Mouse (Mus musculus) thymus, adult 2 months (tissue): ENCODE data around the gene Prelid3b. TPM values are rescaled to one million over a fixed set of nuclear protein-coding genes. Genes with fewer than 3 reads are reported as not detected.

Experiments used
- DNase-seq: peaks from one replicate; pipeline ENCODE4 v3.0.0; 2021
- H3K27ac ChIP-seq: fragments of 200-500 bp; 2 replicates; pipeline ENCODE4 v1.5.1; 2012; ENCODE audit warnings: low read length, control low read depth; ENCODE audit not compliant: control insufficient read depth, insufficient read depth
- H3K27me3 ChIP-seq: fragments of 200-500 bp; 2 replicates; pipeline ENCODE4 v1.6.1; 2012; ENCODE audit warnings: mild to moderate bottlenecking, low read length, moderate library complexity, mixed read lengths; ENCODE audit not compliant: control insufficient read depth, insufficient read depth
- H3K36me3 ChIP-seq: fragments of 200-500 bp; 2 replicates; pipeline ENCODE4 v1.6.1; 2012; ENCODE audit warnings: mild to moderate bottlenecking, low read length, moderate library complexity; ENCODE audit not compliant: control insufficient read depth, insufficient read depth
- H3K4me1 ChIP-seq: fragments of 200-500 bp; replicated peaks from 2 replicates; pipeline ENCODE4 v1.6.1; 2012; ENCODE audit warnings: low read length; ENCODE audit not compliant: control insufficient read depth, insufficient read depth
- H3K4me3 ChIP-seq: fragments of 200-500 bp; 2 replicates; pipeline ENCODE4 v1.5.1; 2012; ENCODE audit warnings: mild to moderate bottlenecking, low read length, control low read depth, moderate library complexity; ENCODE audit not compliant: control insufficient read depth, insufficient read depth
- CTCF ChIP-seq: fragments of 200-500 bp; IDR thresholded peaks from 2 replicates; pipeline ENCODE4 v1.5.1; 2012; ENCODE audit warnings: mild to moderate bottlenecking, control low read depth, low read length, moderate library complexity, borderline replicate concordance; ENCODE audit not compliant: control insufficient read depth, poor library complexity, insufficient read depth; ENCODE audit errors: extremely low read depth
- POLR2A ChIP-seq: fragments of 200-500 bp; IDR thresholded peaks from 2 replicates; pipeline ENCODE4 v1.6.1; 2012; ENCODE audit warnings: mild to moderate bottlenecking, low read length, control low read depth, moderate library complexity; ENCODE audit not compliant: control insufficient read depth, poor library complexity, insufficient read depth; ENCODE audit errors: extremely low read depth
- WGBS: fragments of 180-500 bp; shearing (Covaris S2); methylation state at CpG from one replicate; pipeline ENCODE4 v1.1.7; 2018; 5-methylcytosine and 5-hydroxymethylcytosine counted together
- polyA plus RNA-seq: library from polyadenylated mRNA; depleted of rRNA; stranded (reverse); fragments of >200 nt; gene quantifications from 2 replicates; pipeline ENCODE4 v1.2.3, GENCODE M21; 2012

Prelid3b gene
- polyA plus RNA-seq, 1 experiment: 62.8 TPM

DNA sequence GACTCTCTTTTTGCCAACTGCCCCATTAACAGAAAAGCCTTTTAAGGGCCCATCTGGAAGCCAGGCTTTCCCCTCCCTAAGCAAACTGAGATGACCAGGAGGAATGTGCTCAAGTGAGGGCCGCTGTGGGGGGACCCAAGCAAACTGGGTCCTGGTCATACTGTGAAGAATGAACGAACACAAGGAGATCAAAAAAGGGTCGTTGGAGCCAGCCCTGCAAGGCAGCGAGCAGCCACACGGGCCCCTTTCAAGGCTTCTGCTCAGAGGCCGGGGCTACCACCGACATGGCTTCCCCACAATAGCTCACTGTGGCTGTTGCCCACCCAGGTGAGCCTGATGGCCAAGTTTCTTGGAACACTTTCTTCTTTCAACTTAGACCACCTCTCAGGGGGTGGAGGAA is 26.4 kb downstream of the Prelid3b start:
- TF ChIP-seq POLR2A (no peak), CTCF (no peak)
- Histone ChIP-seq H3K36me3 (no peaks in the 10 kb centered on the region), H3K27ac (no peak overlapping the region), H3K27me3 (no peaks in the 10 kb centered on the region), H3K4me3 (no peak overlapping the region), H3K4me1 (peaks cover 4% of the 10 kb centered on the region; the same call in 1 of the 2 replicates)
- DNase-seq: no peak
- WGBS: 79% methylated on average over 7 of the region's 7 CpGs

DNA sequence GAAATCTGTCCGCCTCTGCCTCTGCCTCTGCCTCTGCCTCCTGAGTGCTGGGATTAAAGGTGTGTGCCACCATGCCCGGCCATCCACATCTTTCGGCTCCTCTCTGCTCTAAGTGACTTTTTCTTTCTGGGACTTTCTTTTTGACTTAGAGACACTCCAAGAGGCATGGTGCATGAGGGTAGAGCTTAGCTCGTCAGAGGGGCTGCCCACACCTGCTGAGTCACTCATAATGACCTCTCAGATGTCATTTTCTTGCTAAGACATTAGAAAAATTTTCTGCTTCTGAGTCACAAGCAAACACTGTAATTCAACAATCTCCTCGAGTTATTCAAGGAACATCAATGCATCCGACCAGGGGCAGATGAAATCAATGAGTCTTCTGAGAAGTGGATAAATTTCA is 27.9 kb downstream of the Prelid3b start:
- WGBS: 83% methylated on average over 6 of the region's 6 CpGs
- no peak for TF ChIP-seq CTCF
- no peak for TF ChIP-seq POLR2A
- H3K4me3 ChIP-seq: no peak overlapping the region

DNA sequence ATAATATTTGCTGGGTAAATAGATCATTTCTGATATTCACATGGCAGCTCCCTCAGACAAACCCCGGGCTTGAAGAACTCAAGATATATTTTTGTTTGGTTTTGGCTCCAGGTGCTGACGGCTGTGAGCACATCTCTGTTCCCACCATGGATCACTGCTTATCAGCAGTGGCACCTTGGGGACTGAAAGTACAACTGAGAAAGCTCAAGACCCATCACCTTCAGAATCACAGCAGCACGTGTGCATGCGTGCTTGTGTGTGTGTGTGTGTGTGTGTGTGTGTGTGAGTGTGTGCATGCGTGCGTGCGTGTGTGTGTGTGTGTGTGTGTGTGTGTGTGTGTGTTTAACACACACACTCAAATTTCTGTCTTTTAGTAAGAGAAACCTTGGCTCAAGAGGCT is 28.5 kb downstream of the Prelid3b start:
- Histone ChIP-seq H3K27ac (no peak overlapping the region), H3K27me3 (no peaks in the 10 kb centered on the region), H3K4me1 (peaks cover 8% of the 10 kb centered on the region; the same call in 1 of the 2 replicates), H3K4me3 (no peak overlapping the region), H3K36me3 (no peaks in the 10 kb centered on the region)
- no peak for DNase-seq
- 88% methylated on average over 7 of the region's 7 CpGs for WGBS
- TF ChIP-seq CTCF: no peak
- no peak for TF ChIP-seq POLR2A

More for the DNA sequence above, 27.9 kb downstream of the Prelid3b start:
- H3K27me3 ChIP-seq: no peaks in the 10 kb centered on the region
- no peak for DNase-seq
- H3K4me1 ChIP-seq: peaks cover 8% of the 10 kb centered on the region; the same call in 1 of the 2 replicates
- H3K27ac ChIP-seq: no peak overlapping the region
- H3K36me3 ChIP-seq: no peaks in the 10 kb centered on the region

DNA sequence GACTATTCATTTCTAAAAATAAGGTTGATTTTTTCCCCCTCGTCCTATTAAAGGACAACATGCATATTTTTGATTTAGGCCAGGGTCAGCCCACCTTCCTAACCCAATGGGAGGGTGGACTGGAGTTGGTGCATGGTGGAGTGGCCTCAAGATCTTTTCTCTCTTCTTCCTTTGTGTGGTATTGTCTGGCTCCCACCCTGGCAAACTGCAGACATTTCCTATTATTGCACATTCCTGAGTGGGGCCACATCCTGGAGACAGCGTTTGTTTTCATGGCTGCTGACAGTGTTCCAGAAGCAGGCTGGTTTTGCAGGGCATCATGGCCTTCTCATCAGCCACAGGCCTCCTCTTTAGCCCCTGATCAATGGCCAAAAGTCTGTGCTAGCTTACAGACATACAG is 29.8 kb downstream of the Prelid3b start:
- WGBS: 82% methylated on average over 2 of the region's 2 CpGs
- no peak for DNase-seq
- Histone ChIP-seq H3K4me3 (no peak overlapping the region), H3K27ac (no peak overlapping the region), H3K4me1 (peaks cover 17% of the 10 kb centered on the region), H3K27me3 (no peaks in the 10 kb centered on the region), H3K36me3 (no peaks in the 10 kb centered on the region)
- TF ChIP-seq CTCF (no peak), POLR2A (no peak)

DNA sequence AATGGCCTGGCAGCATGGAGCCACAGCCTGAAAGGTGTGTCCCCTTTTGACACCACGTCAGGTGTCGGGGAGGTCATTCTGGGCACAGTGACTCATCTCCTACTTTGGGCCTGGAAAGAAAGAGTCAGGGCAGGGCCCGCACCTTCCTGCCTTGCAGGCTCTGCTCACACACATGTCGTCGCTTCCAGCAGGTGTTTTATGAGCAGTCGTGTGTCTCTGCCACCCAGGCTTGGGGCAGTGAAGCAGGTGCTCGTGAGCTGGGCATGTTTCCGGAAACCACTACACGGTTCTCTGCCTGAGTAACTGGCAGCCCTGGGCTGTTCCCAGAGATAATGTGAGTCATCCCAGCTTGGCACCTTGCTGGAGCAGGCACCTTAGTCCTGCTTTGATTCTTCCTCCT is 30.4 kb downstream of the Prelid3b start:
- no peak for TF ChIP-seq POLR2A
- TF ChIP-seq CTCF: no peak
- H3K4me1 ChIP-seq: peaks cover 23% of the 10 kb centered on the region
- H3K36me3 ChIP-seq: no peaks in the 10 kb centered on the region
- DNase-seq: no peak
- H3K4me3 ChIP-seq: no peak overlapping the region
- no peaks in the 10 kb centered on the region for H3K27me3 ChIP-seq
- WGBS: 79% methylated on average over 9 of the region's 9 CpGs
- H3K27ac ChIP-seq: no peak overlapping the region

DNA sequence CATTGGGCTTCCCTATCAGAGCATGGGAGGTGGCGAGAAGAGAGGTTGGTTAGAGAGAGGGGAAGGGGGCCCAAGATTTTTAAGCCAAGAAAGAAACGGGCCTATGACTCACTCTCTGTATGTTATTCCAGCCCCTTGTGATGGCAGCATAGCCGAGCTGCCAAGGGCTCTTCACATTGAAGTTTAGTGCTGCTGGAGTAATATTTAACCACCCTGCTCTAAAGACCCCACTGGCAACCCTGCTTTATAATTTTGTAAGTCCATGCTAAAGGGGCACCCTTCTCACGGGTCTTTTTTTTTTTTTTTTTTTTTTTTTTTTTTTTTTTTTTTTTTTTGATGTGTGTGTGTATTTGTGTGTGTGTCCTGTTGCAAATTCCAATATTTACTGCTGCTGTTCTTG is 31.0 kb downstream of the Prelid3b start:
- 85% methylated on average over 4 of the region's 4 CpGs for WGBS
- H3K27me3 ChIP-seq: no peaks in the 10 kb centered on the region
- H3K4me1 ChIP-seq: peaks cover 28% of the 10 kb centered on the region
- TF ChIP-seq CTCF: no peak
- no peak for TF ChIP-seq POLR2A
- no peak for DNase-seq
- no peak overlapping the region for H3K4me3 ChIP-seq
- H3K27ac ChIP-seq: no peak overlapping the region
- no peaks in the 10 kb centered on the region for H3K36me3 ChIP-seq

DNA sequence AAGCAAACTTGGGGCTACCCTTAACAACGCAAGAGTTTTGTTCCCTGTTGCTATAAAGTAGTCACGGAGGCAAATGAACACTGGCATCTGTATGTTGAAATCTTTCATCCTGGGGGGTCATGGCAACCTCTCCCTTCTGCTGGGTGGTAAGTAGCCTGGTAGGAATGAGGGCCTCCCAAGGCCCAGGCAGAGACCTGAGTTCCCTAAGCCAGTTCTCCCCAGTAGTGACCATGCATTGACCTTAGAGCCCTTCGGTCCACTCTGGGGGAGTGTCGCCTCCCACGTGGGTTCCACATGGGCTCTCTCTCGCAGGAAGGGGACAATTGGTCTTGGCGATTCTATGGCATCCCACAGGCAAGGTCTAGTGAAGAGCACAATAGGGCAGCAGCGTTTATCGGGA is 32.9 kb downstream of the Prelid3b start:
- Histone ChIP-seq H3K36me3 (no peaks in the 10 kb centered on the region), H3K27me3 (no peaks in the 10 kb centered on the region), H3K27ac (no peak overlapping the region), H3K4me3 (no peak overlapping the region), H3K4me1 (peaks cover 35% of the 10 kb centered on the region)
- DNase-seq: no peak
- WGBS: 97% methylated on average over 9 of the region's 9 CpGs
- TF ChIP-seq CTCF (no peak), POLR2A (no peak)
